Mouse (Mus musculus): ENCODE measurements around the gene Prkca.

Prkca gene

DNA sequence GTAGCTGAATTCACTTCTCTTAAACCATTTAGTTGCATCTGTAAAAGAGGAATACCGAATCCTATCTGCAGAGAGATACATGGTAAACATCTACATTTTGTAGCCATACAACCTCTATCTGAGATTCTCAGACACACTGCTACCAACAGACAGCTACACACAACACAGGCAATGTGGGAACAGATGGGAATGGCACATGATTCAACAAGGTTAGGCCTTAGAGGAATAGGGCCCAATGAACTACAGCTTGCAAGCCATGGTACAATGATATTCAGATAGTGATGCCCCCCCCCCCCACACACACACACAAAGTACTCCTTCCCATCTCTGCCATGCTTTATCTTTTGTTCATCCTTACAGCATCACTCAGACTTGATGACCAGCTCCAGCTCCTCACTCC lies 181.1 kb downstream of the Prkca start:
- DNase-seq (ENCODE audit: low spot score in 2 of 2), result no peak

GRCm38 (mm10) chr11:108162110-108162509 lies 181.6 kb downstream of the Prkca start:
- DNase-seq (ENCODE audit: low spot score in 2 of 2), result no peak

GRCm38 (mm10) chr11:108160056-108160455 lies 183.7 kb downstream of the Prkca start:
- DNase-seq (ENCODE audit: low spot score in 2 of 2), result no peak

DNA sequence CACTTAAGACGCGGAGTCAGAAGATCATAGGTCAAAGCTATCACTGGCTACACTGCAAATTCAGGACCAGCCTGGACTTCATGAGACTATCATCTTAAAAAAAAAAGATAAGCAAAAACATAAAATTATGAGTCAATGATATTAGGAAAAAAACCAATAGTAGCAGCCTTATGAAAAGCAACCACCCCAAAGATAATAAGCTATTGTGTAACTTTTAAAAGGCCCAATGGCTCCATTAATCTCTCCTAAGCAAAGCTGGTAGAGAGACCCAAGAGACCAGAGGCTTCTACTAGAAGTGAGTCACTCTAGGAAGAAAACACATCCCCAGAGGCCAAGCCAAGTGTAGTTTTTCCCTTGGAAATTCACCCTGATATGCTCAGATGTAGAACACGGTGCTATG lies 185.7 kb downstream of the Prkca start:
- no peak for DNase-seq (ENCODE audit: low spot score in 2 of 2)

- DNase-seq (ENCODE audit: low spot score in 2 of 2), result no peak
Observed at GRCm38 (mm10) chr11:108157074-108157473, 186.7 kb downstream of the Prkca start.

DNA sequence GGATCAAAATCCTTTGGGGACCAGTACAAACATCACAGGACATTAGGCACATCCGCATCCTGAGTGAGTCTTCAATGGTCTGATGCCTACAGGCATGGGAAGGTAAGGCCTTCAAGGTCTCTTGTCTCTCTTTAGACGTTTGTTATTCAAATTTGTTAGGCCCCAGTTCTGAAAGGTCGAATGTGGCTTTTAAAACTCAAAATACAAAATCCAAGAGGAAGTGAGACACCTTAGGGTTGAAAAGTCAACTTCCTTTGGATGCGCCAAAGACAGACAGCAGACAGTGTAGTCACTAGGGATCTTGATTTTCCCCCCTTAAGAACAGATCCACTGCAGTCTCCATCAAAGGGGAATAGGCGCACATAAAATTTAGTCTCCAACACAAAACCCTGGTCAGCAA lies 187.6 kb downstream of the Prkca start:
- no peak for DNase-seq (ENCODE audit: low spot score in 2 of 2)

DNA sequence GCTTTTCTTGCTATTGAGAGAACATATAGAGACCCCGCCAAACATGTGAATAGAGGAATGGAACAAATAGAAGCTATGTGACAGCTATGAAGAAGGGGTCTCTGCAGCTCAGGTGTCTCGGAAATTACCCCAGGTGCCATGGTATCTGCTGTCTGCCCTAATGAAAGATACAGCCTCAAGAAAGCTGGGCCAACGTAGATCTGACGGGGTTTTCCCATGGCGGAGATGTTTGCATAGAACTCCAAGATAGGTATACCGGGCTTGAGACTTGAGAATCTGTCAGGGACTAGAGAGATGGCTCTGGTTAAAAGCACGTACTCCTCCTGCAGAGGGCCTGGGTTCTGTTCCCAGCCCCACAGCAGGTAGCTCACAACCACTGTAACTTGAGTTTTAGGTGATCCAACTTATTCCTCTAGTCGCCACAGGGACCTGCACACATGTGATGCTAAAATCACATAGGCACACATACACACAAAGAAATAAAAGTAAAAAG lies 188.6 kb downstream of the Prkca start:
- no peak for DNase-seq (ENCODE audit: low spot score in 2 of 2)

- no peak for DNase-seq (ENCODE audit: low spot score in 2 of 2)
Observed at GRCm38 (mm10) chr11:108153997-108154841, 189.5 kb downstream of the Prkca start.

DNA sequence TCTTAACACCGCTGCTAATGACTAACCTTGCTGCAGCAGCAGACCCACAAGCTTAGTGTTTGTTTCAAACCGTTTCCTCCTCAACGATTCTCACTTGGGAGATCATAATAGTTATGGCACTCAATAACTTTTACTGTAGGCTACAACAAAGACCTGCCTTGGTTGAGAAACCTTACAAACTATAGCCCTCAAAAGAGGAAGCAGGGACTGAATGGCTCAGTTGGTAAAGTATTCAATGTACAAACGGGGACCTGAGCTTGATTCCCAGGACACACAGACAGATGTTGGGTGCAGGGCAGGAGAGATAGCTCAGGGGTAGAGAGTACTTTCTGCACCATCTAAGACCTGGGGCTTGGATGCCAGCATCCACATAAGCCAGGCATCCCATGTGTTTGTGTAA lies 191.1 kb downstream of the Prkca start:
- DNase-seq (ENCODE audit: low spot score in 2 of 2), result no peak

- DNase-seq (ENCODE audit: low spot score in 2 of 2), result peak; percentile 83 to 86
Observed at GRCm38 (mm10) chr11:108150410-108150809, 193.3 kb downstream of the Prkca start.

- no peak for DNase-seq (ENCODE audit: low spot score in 2 of 2)
Observed at GRCm38 (mm10) chr11:108149187-108149586, 194.5 kb downstream of the Prkca start.

DNA sequence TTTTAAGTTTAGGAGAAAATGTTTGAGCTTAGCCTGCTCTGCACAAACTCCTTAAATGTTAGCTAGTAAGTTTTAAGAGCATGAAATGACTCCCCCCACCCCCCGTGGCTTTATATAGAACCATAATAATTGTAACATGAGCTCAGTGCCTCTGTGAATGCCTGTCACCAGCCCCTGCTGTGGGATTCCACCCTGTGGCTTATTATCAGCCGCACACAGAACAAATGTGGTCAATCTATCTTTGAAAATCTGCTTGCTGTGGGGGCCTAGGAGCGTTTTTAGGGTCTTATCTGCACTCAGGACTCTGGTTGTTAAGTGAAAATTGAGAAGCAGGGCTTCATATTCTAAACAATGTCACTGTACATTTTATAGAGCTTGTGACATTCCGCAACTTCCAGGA lies 195.2 kb downstream of the Prkca start:
- DNase-seq (ENCODE audit: low spot score in 2 of 2), result no peak

DNA sequence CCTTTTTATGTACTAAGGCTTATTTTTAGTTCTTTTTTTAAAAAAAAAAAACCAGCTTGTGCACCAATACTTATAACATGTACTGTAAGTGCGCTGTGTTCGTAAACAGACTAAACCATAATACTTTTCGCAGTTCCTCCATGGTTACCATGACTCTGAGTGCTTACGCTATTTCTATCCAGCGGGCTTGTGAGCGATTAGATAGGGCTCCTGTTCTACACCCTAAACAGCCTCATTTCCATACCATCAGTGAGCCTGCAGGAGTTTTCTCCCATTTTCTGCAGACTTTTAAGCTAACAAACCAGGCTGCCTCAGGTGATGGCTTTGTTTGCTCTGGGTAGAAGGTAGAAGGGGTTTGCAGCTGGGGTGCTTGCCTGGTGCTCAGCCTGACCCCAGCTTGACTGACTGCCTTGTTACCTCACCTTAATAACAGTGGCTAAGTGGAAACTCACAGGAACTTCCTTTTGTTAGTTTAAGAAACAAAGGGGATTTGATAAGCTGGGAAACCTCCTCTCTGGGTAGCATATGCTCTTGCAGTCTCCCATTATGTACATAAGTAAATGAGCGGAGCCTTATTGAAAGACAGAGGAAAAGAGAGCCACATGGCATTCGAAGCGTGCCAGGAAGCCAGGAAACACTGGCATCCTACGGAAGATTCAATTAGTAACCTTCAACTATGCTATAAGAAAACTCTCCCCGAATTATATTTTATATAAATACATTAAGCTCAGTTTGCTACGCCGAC lies 197.8 kb downstream of the Prkca start:
- peak; percentile 58 to 73 for DNase-seq (ENCODE audit: low spot score in 2 of 2)

- no peak for DNase-seq (ENCODE audit: low spot score in 2 of 2)
Observed at GRCm38 (mm10) chr11:108145128-108145527, 198.6 kb downstream of the Prkca start.

DNA sequence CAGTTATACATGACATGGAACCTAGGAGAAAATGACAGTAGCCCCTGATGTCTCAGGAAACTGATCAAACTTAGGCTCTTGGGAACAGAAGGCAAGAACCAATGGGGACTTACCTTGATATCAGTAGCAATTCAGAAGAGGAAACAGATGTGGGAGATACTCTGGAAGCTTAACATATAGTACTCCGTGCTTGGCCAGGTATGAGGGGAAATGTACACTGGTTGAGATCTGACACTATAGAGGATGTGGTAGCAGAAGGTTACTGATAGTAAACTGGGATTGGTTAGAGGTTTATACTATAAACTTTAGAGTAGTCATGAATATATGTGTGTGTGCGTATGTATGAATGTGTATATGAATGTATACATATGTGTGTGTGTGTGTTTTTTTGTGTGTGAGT lies 200.0 kb downstream of the Prkca start:
- no peak for DNase-seq (ENCODE audit: low spot score in 2 of 2)

DNA sequence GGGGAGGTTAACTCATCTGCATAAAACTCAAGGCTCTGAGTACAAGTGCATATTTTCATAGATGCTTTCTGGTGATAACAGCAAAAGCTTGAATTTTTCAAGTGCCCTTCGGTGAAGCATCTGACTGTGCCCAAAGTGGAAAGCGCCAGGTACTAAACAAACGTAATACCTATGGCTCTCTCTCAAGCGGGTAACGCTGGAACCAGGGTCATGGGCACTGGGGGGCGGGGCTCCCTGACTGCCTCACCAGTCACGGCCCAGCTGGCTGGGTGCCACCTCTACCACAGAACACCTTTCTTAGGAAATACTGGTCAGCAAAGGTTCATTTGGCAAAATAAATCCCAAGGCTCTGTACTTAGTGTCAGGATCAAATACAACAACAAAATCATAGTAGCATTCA lies 203.7 kb downstream of the Prkca start:
- peak; percentile 59 to 61 for DNase-seq (ENCODE audit: low spot score in 2 of 2)

GRCm38 (mm10) chr11:108136341-108136740 lies 207.4 kb downstream of the Prkca start:
- peak in 1 of 2 experiments; percentile 44 for DNase-seq (ENCODE audit: low spot score in 2 of 2)

DNA sequence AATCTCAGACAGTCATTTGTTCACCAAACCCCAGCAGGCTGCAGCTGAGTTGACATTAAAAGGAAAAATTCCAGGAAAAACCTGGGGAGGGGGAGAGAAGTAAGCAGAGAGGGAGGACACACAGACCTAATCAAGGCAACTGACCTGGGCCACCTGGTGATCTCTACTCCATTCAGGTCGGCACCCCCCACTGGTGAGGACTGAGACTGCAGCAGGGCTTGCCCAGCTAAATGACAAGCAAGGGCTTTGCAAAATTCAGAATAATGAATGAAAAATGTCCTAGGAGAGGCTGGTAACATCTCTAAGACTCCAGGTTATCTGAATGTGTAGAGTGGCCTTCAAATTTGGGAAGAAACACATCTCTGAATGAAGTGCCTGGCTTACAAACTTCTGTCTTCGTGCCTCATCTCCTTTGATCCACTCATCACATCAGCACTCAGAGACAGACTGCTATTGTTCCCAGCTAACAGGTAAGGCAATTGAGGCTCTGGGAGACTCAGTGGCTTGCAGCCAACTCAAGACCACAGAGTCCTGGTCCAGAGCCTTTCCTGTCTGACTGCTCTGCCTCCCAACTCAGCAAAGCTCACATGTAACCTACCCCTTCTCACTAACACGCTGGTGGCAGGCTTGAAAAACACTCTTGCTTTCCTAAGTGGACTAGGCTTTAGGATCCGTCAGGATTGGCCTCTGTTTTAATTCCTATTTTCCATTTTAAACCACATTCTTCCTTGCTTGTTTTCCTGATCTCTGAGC lies 208.1 kb downstream of the Prkca start:
- DNase-seq (ENCODE audit: low spot score in 2 of 2), result no peak

DNA sequence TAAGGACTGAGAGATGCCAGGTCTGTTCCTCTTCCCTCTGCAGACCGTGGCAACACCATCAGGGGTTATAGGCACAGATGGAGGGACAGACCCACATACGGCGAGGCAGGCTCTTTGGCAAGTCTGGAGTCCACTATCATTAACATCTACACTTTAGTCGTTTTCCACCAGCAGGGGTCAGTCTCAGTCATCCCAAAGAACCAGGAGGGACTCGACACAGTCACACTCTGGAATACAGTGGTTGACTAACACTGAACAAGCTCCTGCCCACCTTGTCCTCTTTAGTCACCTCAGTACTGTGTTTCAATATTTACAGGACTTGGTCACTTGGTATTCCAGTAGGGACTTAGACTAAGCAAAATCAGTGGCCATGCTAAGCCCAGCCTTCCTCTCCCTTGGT lies 215.1 kb downstream of the Prkca start:
- DNase-seq (ENCODE audit: low spot score in 2 of 2), result peak; percentile 52 to 75

- no peak for DNase-seq (ENCODE audit: low spot score in 2 of 2)
Observed at GRCm38 (mm10) chr11:108127908-108128307, 215.8 kb downstream of the Prkca start.

GRCm38 (mm10) chr11:108122486-108122885 lies 221.2 kb downstream of the Prkca start:
- DNase-seq (ENCODE audit: low spot score in 2 of 2), result no peak

DNA sequence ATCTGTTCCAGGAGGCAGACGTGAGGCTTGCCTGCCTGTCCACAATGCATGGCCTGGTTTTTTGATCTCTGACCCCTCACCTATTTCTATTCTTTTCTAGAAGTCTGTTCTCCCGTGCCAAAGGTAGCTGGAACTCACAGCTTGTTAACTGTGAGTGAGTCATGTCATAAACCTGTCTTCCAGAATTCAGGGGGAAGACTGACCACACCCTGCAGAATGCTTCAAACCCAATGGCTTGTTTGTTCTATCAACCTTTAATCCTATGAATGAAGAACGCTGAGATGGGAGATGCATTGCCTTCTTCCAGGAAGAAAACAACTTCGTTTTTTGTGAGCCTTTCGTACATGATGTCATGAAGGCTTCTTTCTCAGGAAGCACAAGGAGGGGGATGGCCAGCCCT lies 223.0 kb downstream of the Prkca start:
- DNase-seq (ENCODE audit: low spot score in 2 of 2), result no peak
